Mouse (Mus musculus) bone marrow macrophage, adult 2 months (primary cell): ENCODE data around the gene Dnase1. TPM values are rescaled to one million over a fixed set of nuclear protein-coding genes. Genes with fewer than 3 reads are reported as not detected.

Experiments
- H3K27ac ChIP-seq: 2 replicates; pipeline ENCODE4 v1.5.1; 2012; ENCODE audit warnings: low read depth, low read length; ENCODE audit not compliant: insufficient read depth
- H3K4me1 ChIP-seq: 2 replicates; pipeline ENCODE4 v1.6.1; 2012; ENCODE audit warnings: low read length; ENCODE audit not compliant: control insufficient read depth, insufficient read depth
- H3K4me3 ChIP-seq: 2 replicates; pipeline ENCODE4 v1.5.1; 2012; ENCODE audit warnings: mild to moderate bottlenecking, low read length, moderate library complexity; ENCODE audit not compliant: insufficient read depth
- CTCF ChIP-seq: IDR thresholded peaks from 2 replicates; pipeline ENCODE4 v1.5.1; 2012; ENCODE audit warnings: low read depth, mild to moderate bottlenecking, low read length, moderate library complexity
- POLR2A ChIP-seq: IDR thresholded peaks from 2 replicates; pipeline ENCODE4 v1.6.1; 2012; ENCODE audit warnings: mild to moderate bottlenecking, low read depth, low read length, borderline replicate concordance
- polyA plus RNA-seq: library from polyadenylated mRNA; stranded (reverse); fragments of >200 nt; gene quantifications from 2 replicates; pipeline ENCODE4 v1.2.4, GENCODE M21; 2012; ENCODE audit not compliant: missing spikeins, insufficient read depth, insufficient read length

The Dnase1 gene
- polyA plus RNA-seq, 1 experiment = not detected

- H3K4me3 ChIP-seq = no peak overlapping the region
- peaks cover 10% of the 10 kb centered on the region for H3K4me1 ChIP-seq
- no peak for TF ChIP-seq CTCF
- no peak for TF ChIP-seq POLR2A
- H3K27ac ChIP-seq = no peak overlapping the region
Observed at GRCm38 (mm10) chr16:4027211-4027610, 9.5 kb upstream of the Dnase1 start.

GRCm38 (mm10) chr16:4029371-4029841 is 7.3 kb upstream of the Dnase1 start:
- no peak overlapping the region for H3K4me3 ChIP-seq
- peaks cover 10% of the 10 kb centered on the region for H3K4me1 ChIP-seq
- no peak overlapping the region for H3K27ac ChIP-seq
- TF ChIP-seq POLR2A = no peak

DNA sequence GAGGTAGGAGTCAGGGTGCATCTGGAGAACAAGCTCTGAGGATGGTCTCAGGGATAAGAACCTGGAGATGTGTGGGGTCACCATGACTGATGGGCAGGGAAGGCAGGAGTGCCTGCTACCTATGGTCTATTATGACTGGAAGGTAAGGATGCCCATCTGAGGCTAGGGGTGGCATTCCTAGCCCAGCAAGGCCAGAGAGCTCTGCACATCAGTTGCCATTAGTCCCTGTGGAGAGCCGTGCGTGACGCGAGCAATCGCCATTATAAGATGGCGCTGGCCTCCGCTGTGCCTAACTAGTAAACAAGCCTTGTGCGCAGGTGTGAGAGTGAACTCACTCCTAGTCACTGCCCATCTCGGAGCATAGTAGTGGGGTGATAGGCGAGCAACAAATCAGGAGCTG is 6.2 kb upstream of the Dnase1 start:
- peaks cover 10% of the 10 kb centered on the region for H3K4me1 ChIP-seq
- TF ChIP-seq CTCF (no peak), POLR2A (no peak)
- no peak overlapping the region for H3K4me3 ChIP-seq
- no peak overlapping the region for H3K27ac ChIP-seq

DNA sequence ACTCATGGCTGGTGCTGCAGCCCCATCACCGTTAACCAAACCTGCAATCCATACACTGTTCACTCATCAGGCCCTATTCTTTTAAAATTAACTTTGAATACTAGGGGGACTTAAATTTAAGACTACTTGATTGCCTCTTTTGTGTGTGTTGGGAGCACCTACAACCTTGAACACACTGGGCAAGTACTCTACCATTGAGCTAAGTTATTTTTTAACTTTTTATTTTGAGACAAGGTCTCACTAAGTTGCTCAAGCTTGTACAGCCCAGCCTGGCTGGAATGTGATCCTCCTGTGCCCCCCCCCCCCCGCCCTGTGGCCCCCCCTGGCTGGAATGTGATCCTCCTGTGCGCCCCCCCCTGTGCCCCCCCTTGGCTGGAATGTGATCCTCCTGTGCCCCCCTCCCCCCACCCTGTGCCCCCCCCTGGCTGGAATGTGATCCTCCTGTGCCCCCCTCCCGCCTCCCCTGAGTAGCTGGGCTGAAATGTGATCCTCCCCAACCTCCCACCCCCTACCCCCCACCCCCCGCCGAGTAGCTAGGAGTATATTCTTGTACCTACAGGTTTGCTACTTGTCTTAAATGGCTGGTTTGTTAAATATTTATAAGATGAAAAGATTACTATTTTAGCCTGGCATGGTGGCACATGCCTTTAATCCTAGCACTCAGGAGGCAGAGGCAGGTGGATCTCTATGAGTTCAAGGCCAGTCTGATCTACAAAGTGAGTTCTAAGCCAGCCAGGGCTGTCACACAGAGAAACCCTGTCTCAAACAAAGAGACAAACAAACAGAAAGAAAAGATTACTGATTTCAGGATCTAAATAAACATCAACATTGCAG is 5.1 kb upstream of the Dnase1 start:
- Histone ChIP-seq H3K4me1 (peaks cover 8% of the 10 kb centered on the region), H3K4me3 (no peak overlapping the region), H3K27ac (no peak overlapping the region)
- TF ChIP-seq CTCF (no peak), POLR2A (no peak)

DNA sequence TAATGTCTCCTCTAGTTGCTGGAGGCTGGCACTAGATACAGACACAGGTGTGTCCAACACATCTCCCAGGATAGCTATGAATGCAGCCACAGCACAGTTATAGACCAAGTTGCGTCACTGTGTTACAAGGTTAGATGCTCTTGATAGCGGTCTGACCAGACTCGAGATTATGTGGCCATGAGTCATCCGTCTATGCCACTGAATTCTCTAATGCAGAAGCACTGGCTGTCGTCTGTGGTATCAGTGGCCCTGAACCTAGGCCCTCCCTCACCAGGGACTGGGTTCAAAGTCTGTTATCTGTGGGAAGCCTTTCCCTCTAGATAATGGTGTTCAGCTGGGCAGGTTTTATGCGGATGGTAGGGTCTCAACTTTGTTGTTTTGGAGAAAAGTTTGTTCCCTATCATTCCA is 4.4 kb upstream of the Dnase1 start:
- TF ChIP-seq CTCF (no peak), POLR2A (no peak)
- H3K4me1 ChIP-seq = peaks cover 2% of the 10 kb centered on the region
- H3K27ac ChIP-seq = no peak overlapping the region

DNA sequence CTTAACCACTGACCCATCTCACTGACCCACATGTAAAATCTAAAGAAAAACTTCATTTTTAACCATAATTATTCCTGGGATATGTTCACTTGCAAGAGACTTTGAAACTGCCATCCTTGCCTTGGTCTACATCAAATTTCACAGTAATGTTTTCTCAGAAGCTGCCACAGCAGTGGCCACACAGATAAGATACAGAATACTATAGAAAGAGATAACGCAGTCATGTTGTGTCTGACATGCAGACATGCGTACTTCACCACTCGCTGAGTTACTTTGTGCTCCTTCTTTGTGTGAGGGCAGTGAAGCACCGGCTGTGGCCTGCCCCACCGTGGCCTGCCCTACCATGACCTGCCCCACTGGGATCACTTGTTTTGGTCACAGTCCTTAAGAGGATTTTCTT is 2.8 kb upstream of the Dnase1 start:
- Histone ChIP-seq H3K4me1 (no peaks in the 10 kb centered on the region), H3K4me3 (no peak overlapping the region), H3K27ac (no peak overlapping the region)
- TF ChIP-seq CTCF (no peak), POLR2A (no peak)

More for the DNA sequence above, 4.4 kb upstream of the Dnase1 start:
- H3K4me3 ChIP-seq = no peak overlapping the region

DNA sequence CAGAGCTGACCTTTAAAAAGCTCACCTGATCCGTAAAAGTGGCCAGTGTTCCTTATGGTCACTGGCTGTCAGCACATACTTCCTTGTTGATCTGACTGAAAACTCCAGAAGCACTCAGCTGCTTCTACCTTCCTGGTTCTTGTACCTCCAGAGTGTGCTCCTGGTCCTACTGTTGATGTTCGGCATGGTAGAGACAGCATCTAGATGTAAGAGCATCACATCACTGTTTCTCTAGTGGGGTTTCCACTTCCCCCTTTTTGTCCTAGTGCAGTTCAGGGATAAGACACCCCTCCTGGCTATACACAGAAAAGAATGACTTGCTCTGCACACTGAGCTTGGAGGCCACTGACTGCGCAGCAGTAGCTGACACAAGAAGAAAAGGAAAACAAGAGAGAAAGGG is 2.3 kb upstream of the Dnase1 start:
- H3K4me3 ChIP-seq = no peak overlapping the region
- H3K27ac ChIP-seq = no peak overlapping the region
- no peaks in the 10 kb centered on the region for H3K4me1 ChIP-seq
- no peak for TF ChIP-seq CTCF
- TF ChIP-seq POLR2A = no peak

- H3K4me3 ChIP-seq = no peak overlapping the region
- no peak for TF ChIP-seq POLR2A
- no peak overlapping the region for H3K27ac ChIP-seq
- no peaks in the 10 kb centered on the region for H3K4me1 ChIP-seq
Observed at GRCm38 (mm10) chr16:4035575-4035974, 1.2 kb upstream of the Dnase1 start.

GRCm38 (mm10) chr16:4037690-4038089 is 948 bp downstream of the Dnase1 start:
- Histone ChIP-seq H3K4me3 (no peak overlapping the region), H3K4me1 (no peaks in the 10 kb centered on the region), H3K27ac (no peak overlapping the region)
- TF ChIP-seq CTCF (no peak), POLR2A (no peak)

GRCm38 (mm10) chr16:4040206-4040605 is 3.5 kb downstream of the Dnase1 start:
- H3K27ac ChIP-seq = no peak overlapping the region
- H3K4me3 ChIP-seq = no peak overlapping the region
- no peaks in the 10 kb centered on the region for H3K4me1 ChIP-seq
- TF ChIP-seq POLR2A = no peak
- no peak for TF ChIP-seq CTCF
